Mouse (Mus musculus) kidney, adult 2 months (tissue): ENCODE data around the gene Slit1.
A peak's percentile ranks its signal among the peaks of the same experiment; 100 is the strongest.

Experiments
- CTCF ChIP-seq: fragments of 200-500 bp; conservative IDR thresholded peaks from 2 replicates; pipeline ENCODE4 v1.5.1; 2011; ENCODE audit warnings: low read depth, mild to moderate bottlenecking, control low read depth, low read length, moderate library complexity, mixed read lengths; ENCODE audit not compliant: insufficient read depth, insufficient read length
- POLR2A ChIP-seq: fragments of 200-500 bp; IDR thresholded peaks from one replicate; pipeline ENCODE4 v1.6.1; 2011; ENCODE audit warnings: low read depth, low read length, control low read depth

DNA sequence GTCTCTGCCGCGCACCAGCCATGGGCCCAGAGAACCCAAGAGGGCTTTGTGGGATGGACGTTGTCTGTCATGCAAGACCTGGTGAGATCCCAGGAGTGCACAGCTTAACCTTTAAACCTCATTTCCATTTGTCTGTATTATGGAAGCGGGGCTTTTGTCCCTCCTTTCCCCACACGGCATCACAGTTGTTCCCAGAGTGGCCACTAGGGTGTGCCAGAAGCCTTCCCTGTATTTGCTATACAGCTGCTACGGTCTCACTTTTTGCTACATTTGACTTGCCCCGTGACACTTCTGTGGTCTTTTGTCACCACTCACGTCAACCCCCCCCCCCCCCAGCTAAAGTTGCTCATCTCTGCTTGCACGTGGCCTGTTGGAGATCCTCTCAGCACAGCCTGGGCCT lies 87.5 kb downstream of the Slit1 start:
- peak; percentile 82 for TF ChIP-seq CTCF
- no peak for TF ChIP-seq POLR2A
